Mouse (Mus musculus) forelimb bud, embryonic 11.5 days (tissue): ENCODE data around the gene Hsd3b6.
"Not testable (repeated sequence)": the region's sequence is repeated elsewhere in the genome, so short reads cannot be mapped to it uniquely, and the experiment has no call there.

ENCODE experiments used
- DNase-seq: peaks from one replicate; pipeline ENCODE4 v3.0.0-alpha.2; 2012; ENCODE audit warnings: low read depth, low spot score

Gene Hsd3b6

DNA sequence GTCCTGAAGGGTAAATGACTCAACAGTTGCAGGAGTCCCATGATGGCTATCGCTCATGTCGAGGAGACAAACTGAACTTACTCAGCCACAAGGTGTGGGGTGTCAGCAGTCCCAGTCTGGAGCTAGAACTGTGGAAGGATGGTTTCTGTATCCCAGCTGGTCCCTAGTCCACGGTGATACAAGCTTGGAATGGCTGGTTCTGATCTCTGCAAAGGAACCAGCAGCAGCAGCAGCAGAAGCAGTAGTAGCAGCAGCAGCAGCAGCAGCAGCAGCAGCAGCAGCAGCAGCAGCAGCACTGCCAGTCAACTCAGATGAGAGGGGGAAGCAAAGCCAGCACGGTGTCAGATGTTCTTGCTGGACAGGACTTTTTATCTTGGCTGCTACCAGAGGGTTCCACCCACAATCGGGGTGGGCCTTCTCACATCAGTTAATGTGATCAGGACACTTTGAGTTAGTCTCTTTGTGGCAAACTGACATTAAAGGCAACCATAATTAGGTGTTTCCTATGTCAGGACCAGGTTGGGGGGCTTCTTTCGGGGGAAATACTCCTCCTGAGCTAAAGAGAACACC, at the start of gene Hsd3b6:
Hsd3b6 (minus strand) TSS at position 343 of the 570 bp plus-strand sequence.
- no peak for DNase-seq

DNA sequence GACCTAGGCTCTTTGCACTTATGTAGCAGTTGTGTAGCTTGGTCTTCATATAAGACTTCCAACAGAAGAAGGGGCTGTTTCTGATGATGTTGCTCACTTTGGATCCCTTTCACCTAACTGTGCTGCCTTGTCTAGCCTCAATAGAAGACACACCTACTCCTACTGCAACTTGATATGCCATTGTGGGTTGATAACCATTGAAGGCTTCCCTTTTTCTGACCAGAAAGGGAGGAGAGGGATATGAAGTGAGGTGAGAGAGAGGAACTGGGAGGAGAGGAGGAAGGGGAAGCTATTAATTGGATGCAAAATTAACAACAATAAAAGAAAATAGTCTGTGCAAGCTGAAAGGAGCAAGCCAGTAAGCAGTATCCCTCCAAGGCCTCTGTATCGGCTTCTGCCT, 48.6 kb upstream of the Hsd3b6 start:
- no peak for DNase-seq

DNA sequence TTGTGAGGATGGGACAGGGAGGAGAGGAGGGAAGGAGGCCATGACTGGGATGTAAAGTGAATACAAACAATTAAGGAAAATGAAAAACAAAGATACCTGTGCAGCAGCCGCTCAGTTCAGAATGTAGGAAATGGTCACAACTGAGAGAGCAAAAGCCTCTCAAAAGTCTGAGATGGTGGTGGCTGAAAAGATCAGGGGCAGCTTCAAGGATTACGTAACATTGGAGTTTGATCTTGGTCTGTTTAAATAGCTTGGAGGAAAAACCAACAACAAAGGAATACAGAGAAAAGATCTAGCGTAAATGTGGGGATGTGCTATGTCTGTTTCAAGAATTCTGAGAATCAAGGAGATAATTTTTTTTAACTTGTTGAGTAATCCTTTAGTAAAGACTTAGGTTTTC, 45.3 kb upstream of the Hsd3b6 start, which contains the start of gene Hsd3b1:
Hsd3b1 (minus strand) TSS at position 219 of the 400 bp plus-strand sequence.
- DNase-seq: no peak

- no peak for DNase-seq
Measured at GRCm38 (mm10) chr3:98858051-98858450, 43.8 kb upstream of the Hsd3b6 start.

- no peak for DNase-seq
Measured at GRCm38 (mm10) chr3:98856892-98857291, 42.6 kb upstream of the Hsd3b6 start.

DNA sequence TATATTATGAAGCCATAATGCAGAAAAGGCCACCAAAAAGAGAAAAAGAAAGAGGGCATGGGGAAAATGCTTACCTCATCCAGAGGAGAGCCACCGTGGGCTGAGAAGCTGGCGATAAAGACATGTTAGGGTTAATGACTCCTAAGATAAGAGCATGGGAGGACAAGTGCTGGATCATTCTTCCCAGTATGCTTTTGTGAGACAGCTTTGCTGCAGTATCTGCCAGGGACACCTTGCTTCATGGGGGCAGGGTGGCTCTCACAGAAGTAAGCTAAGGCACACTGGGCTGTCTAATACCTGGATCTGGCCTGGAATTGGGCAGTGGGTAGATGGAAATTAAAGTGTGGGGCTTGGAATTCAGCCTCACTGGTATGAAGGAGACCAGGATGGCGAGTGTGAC, 40.9 kb upstream of the Hsd3b6 start:
- no peak for DNase-seq

DNA sequence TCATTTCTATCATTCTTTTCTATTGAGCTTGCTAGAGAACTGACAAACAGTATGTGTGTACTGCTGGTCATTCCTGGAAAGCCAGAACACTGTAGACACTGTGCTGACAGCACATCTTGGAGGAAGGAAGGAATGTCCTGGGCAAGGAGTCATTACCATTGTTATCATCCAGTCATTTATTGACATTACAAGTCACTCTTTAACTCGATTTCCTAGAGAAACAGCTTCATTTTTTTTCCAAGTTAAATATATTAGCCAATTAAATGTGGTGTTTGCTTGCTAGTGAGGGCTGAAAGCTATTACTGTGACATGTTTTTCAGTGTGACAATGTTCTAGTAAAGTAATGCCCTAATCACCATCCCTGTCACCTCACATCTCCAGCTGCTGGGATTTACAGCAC, 39.4 kb upstream of the Hsd3b6 start:
- DNase-seq: no peak

DNA sequence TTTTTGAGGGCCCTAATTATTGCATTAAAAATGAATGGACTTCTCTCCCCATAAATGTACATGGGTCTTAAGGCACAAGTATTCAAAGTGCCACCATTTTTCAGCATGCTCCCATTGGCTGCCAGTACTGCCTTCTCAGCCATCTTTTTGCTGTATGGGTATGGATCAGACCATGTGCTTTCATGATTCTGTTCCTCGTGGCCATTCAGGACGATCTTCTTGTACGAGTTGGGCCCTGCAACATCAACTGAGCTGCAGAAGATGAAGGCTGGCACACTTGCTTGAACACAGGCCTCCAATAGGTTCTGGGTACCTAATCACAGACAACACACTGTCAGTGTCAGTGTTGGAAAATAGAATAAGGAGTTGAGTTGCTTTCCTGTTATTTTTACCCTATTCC, 38.8 kb upstream of the Hsd3b6 start:
- DNase-seq: no peak

DNA sequence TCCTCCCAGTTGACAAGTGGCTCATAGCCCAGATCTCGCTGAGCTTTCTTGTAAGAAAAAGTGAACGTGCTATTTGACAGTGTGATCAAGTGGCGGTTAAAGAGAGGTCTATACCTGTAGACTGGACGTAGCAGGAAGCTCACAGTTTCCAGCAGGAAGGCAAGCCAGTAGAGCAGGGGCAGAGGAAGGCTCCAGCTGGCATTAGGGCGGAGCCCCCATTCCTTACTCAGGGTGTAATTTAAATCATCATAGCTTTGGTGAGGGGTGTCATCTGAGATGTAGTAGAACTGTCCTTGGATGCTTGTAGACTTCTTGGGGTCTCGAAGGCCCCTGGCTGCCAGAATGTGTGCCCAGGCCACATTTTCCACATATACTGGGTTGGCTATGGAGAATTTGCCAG, 38.4 kb upstream of the Hsd3b6 start:
- no peak for DNase-seq

DNA sequence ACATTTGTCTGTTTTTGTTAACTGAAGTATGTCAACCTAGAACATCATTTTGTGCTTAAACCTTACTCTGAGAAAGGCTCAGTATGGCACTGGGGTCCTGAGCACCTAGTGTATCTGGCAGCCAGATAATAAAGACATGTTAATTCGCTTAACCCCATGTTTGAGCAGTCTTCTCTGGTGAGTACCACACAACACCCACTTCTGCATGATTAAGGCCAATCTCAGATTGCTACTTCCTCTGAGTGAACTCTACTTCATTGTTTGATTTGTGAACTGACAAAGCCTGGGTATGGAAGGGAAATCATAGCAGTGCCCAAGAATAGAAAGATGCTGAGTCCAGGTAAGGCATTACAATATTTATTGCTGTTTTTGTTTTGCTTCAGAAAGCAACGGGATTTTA, 37.6 kb upstream of the Hsd3b6 start:
- DNase-seq: no peak

- no peak for DNase-seq
Measured at GRCm38 (mm10) chr3:98850262-98850661, 36.0 kb upstream of the Hsd3b6 start.

DNA sequence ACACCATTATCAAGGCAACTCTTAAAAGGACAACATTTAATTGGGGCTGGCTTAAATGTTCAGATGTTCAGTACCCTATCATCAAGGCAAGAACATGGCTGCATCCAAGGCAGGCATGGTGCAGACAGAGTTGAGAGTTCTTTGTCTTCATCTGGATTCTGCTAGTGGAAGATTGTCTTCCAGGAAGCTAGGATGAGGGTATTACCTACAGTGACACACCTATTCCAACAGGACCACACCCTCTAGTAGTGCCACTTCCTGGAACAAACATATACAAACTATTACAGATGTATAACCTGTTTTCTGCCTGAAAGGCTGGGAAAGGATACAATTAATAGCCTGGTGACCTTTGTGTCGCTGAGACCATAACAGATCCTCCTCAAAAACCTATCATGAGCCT, 34.7 kb upstream of the Hsd3b6 start:
- DNase-seq: no peak

- not testable (repeated sequence) for DNase-seq
Measured at GRCm38 (mm10) chr3:98812653-98813052, 1.6 kb downstream of the Hsd3b6 start.

- not testable (repeated sequence) for DNase-seq
Measured at GRCm38 (mm10) chr3:98805032-98805431, 9.2 kb downstream of the Hsd3b6 start.

- DNase-seq: no peak
Measured at GRCm38 (mm10) chr3:98786551-98786950, 27.7 kb downstream of the Hsd3b6 start.

DNA sequence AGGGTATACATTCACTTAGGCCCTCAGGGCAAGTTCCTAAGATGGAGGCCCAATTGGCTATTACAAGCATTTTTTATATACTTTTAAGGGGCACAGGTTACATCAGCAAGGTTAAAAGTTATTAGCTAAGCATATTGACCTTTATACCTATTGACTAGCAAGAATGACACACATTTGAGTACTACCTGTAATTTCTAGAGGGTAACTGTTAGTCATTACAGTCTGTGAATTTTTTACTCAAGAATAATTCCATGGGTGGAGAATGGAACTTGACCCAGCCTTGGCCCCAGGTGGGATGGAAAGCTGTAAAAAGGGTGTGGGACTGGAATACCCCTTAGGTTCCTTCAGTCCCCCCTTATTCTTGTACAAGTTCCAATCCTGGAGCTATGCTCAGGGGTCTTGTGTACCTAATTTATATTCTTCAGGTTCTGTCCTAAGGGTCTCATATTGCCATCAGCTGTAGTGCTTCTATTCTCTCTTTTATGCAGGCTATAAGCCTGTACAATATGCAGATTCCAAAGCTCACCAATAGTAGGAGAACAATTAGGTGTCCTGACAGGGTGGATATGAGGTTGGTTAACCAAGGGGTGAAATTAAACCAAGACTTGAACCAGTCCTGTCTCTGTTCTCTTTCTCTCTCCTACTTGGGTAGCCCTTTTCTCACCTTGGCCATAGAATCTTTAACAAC, 31.9 kb downstream of the Hsd3b6 start:
- no peak for DNase-seq

GRCm38 (mm10) chr3:98780921-98781320, 33.3 kb downstream of the Hsd3b6 start:
- no peak for DNase-seq

DNA sequence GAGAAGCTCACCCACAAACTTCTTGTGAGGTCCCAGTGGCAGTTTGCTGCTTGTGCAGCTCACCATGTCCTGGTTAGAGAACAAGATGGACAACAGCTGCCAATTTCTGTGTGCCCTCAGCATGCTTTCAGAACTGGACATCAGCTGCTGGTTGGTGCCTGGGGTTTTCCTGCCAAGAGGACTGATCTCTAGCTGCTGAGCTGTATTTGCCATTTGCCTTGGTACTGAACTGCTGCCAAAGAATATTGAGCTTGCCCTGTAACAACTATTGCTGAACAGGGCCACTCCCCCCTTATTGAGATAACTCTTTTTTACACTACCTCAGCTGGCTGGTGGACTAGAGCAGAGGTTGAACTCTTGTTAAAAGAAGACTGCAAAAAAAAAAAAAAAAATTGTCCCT, 50.1 kb downstream of the Hsd3b6 start:
- DNase-seq: no peak

- DNase-seq: no peak
Measured at GRCm38 (mm10) chr3:98756836-98757235, 57.4 kb downstream of the Hsd3b6 start.
